Mouse (Mus musculus): Measurements from ENCODE around the gene Ager. TPM values are rescaled to one million over a fixed set of nuclear protein-coding genes. Genes with fewer than 3 reads are reported as not detected.

The Ager gene
- polyA plus RNA-seq, 1 experiment from 2014 or later = 3.1 TPM

DNA sequence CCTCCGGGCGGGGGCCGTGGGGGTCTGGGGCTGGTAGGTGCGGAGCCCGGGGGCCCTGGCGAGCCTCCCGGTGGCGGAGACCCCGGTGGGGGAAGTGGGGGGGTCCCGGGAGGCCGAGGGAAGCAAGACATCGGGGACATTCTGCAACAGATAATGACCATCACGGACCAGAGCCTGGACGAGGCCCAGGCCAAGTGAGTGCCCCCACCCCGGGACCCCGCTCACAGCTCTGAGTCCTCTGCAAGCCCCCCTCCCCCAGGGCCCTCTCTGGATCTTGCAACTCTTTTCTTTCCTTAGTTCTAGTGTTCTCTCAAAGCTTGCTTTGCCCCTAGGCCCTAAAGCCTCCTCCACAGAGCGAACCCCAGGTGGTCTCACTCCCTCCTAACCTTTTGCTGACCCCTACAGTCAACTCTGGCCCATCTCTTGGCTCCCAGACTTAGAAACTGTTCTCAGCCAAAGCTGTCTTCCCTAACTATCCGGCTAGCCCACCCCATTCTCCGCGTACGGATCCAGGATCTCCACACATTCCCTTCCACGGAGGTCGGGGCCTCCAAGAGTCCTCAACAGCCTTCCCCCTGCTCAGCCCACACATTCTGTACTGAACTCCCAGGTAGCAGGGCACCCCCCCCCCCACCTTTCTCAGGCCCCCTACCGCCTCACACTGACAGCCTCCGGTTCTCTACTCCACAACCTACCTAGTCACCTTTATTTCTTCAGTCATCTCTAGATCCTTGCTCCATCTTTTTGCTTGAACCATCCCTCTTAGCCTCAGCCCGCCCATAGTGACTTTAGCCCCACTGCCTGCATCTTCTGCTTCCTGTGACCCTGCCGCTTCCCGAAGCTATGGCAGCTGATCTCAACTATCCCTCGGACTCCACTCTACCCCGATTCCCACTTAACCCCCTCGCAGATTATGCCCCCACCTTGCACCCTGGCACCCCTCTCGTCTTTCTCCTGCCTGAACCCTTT lies 4.8 kb upstream of the Ager start:
- H3K4me2 ChIP-seq = peak overlapping the region; percentile 87
- H3K36me3 ChIP-seq = peaks cover 14% of the 10 kb centered on the region; the same call in 1 of the 2 replicates
- peak overlapping the region; percentile 96 for H3K27ac ChIP-seq
- no peaks in the 10 kb centered on the region for H3K9me3 ChIP-seq
- 1% methylated on average over 32 of the region's 32 CpGs for WGBS
- H3K9ac ChIP-seq = peak overlapping the region; percentile 91
- no peaks in the 10 kb centered on the region for H3K27me3 ChIP-seq (replicated peaks)
- peaks cover 62% of the 10 kb centered on the region for H3K4me1 ChIP-seq
- peak overlapping the region; percentile 71 for H3K4me3 ChIP-seq (replicated peaks)
- peak; percentile 8 for ATAC-seq (ENCODE audit: insufficient read depth, low FRiP score, low read depth)

GRCm38 (mm10) chr17:34593752-34594525 lies 3.7 kb upstream of the Ager start:
- Histone ChIP-seq H3K27ac (peak overlapping the region; percentile 96), H3K9ac (peak overlapping the region; percentile 91), H3K4me2 (peak overlapping the region; percentile 87), H3K4me3 (replicated peaks) (peak overlapping the region; percentile 71), H3K36me3 (peaks cover 14% of the 10 kb centered on the region; the same call in 1 of the 2 replicates), H3K4me1 (peaks cover 62% of the 10 kb centered on the region), H3K27me3 (replicated peaks) (no peaks in the 10 kb centered on the region), H3K9me3 (no peaks in the 10 kb centered on the region)
- WGBS = 37% methylated on average over 33 of the region's 34 CpGs
- no peak for ATAC-seq (ENCODE audit: insufficient read depth, low FRiP score, low read depth)

- no peak overlapping the region for H3K27ac ChIP-seq
- ATAC-seq (ENCODE audit: insufficient read depth, low FRiP score, low read depth) = no peak
- 63% methylated on average over 8 of the region's 8 CpGs for WGBS
- no peak overlapping the region for H3K4me2 ChIP-seq
- peaks cover 20% of the 10 kb centered on the region for H3K36me3 ChIP-seq
- H3K27me3 ChIP-seq (replicated peaks) = no peaks in the 10 kb centered on the region
- no peak overlapping the region for H3K9ac ChIP-seq
- H3K4me3 ChIP-seq (replicated peaks) = no peak overlapping the region
- H3K4me1 ChIP-seq = peaks cover 41% of the 10 kb centered on the region
- H3K9me3 ChIP-seq = no peaks in the 10 kb centered on the region
These were observed 1.6 kb upstream of the Ager start for GRCm38 (mm10) chr17:34596098-34596497.

DNA sequence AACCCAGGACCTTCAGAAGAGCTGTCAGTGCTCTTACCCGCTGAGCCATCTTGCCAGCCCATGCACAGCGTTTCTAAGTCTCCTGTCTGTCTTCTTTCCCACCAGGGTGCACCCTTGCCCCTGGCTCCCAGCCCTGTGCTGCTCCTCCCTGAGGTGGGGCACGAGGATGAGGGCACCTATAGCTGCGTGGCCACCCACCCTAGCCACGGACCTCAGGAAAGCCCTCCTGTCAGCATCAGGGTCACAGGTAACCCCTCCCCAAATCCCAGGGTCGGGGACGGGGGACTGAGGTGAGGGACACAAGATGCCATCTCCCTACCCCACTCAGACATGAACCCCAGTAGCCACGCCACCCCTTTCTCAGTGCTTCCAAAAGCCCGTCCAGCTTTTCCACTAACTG lies 2.2 kb downstream of the Ager start:
- Histone ChIP-seq H3K27me3 (replicated peaks) (no peaks in the 10 kb centered on the region), H3K9ac (no peak overlapping the region), H3K27ac (no peak overlapping the region), H3K36me3 (peaks cover 20% of the 10 kb centered on the region), H3K4me2 (no peak overlapping the region), H3K4me3 (replicated peaks) (no peak overlapping the region), H3K4me1 (peaks cover 42% of the 10 kb centered on the region), H3K9me3 (no peaks in the 10 kb centered on the region)
- no peak for ATAC-seq (ENCODE audit: insufficient read depth, low FRiP score, low read depth)
- WGBS = 72% methylated on average over 9 of the region's 9 CpGs

GRCm38 (mm10) chr17:34601796-34602195 lies 4.1 kb downstream of the Ager start:
- no peaks in the 10 kb centered on the region for H3K27me3 ChIP-seq (replicated peaks)
- 83% methylated on average over 12 of the region's 12 CpGs for WGBS
- peak overlapping the region; percentile 88; the same call in 1 of the 2 replicates for H3K4me2 ChIP-seq
- H3K4me3 ChIP-seq (replicated peaks) = no peak overlapping the region
- H3K9me3 ChIP-seq = no peaks in the 10 kb centered on the region
- no peak for ATAC-seq (ENCODE audit: insufficient read depth, low FRiP score, low read depth)
- no peak overlapping the region for H3K27ac ChIP-seq
- H3K36me3 ChIP-seq = peaks cover 12% of the 10 kb centered on the region
- peaks cover 40% of the 10 kb centered on the region for H3K4me1 ChIP-seq
- H3K9ac ChIP-seq = no peak overlapping the region

GRCm38 (mm10) chr17:34603375-34604060 lies 5.9 kb downstream of the Ager start, which contains the start of gene Rnf5:
Gene Rnf5, minus strand, starts transcription at chr17:34603690.
- H3K4me3 ChIP-seq (replicated peaks) = peak within 1 kb of the TSS; percentile 80
- H3K4me1 ChIP-seq = peaks cover 42% of the 10 kb centered on the region
- peak within 1 kb of the TSS; percentile 67 for H3K9ac ChIP-seq
- H3K9me3 ChIP-seq = no peaks in the 10 kb centered on the region
- H3K27ac ChIP-seq = peak within 1 kb of the TSS; percentile 91
- peaks cover 15% of the 10 kb centered on the region for H3K36me3 ChIP-seq
- no peaks in the 10 kb centered on the region for H3K27me3 ChIP-seq (replicated peaks)
- ATAC-seq (ENCODE audit: insufficient read depth, low FRiP score, low read depth) = peak; percentile 95
- peak within 1 kb of the TSS; percentile 88 for H3K4me2 ChIP-seq
- under 1% methylated on average over 30 of the region's 30 CpGs for whole genome bisulfite sequencing

GRCm38 (mm10) chr17:34604061-34604508 lies 6.4 kb downstream of the Ager start, which contains the start of gene Agpat1:
Gene Agpat1, plus strand, starts transcription at chr17:34604262.
- peak; percentile 86 for ATAC-seq (ENCODE audit: insufficient read depth, low FRiP score, low read depth)
- H3K4me1 ChIP-seq = peaks cover 42% of the 10 kb centered on the region
- H3K4me3 ChIP-seq (replicated peaks) = peak within 1 kb of the TSS; percentile 80

DNA sequence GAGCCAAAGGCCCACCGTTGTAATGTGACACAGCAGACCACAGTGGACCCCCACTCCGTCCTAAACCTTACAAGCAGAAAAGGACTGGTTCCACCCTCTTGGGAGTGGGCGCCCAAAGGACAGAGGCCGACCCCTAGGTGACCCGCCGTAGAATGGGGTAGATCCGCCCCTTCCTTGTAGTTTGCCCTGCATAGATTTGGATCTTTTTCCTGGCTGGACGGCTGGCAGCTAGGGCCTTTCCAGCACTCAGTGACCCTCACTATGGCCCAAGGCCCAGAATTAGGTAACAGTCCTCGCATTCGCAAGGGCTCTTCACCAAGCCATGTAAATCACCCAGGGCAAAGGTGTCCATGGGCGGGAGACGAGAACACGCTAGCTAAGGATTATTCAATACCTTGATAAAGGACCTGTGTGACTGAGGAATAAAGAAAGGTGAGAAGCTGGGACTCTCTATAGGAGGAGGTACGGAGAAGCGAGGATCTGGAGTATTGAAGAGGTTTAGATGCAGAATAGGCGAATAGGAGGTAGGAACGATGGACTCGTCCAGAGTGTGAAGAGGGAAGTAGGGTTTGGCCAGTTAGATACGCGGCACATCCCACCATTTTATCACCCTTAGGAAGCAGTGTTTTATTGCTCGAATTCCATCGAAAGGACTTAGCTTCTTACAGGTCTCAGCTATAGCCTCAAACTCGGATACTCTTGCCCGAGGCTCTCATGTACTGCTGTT lies 7.0 kb downstream of the Ager start:
- H3K4me2 ChIP-seq = peak overlapping the region; percentile 85
- H3K9me3 ChIP-seq = no peaks in the 10 kb centered on the region
- ATAC-seq (ENCODE audit: insufficient read depth, low FRiP score, low read depth) = no peak
- peaks cover 42% of the 10 kb centered on the region for H3K4me1 ChIP-seq
- peaks cover 15% of the 10 kb centered on the region for H3K36me3 ChIP-seq
- peak overlapping the region; percentile 80 for H3K4me3 ChIP-seq (replicated peaks)
- peak overlapping the region; percentile 13; the same call in 1 of the 2 replicates for H3K9ac ChIP-seq
- peak overlapping the region; percentile 91 for H3K27ac ChIP-seq
- WGBS = 15% methylated on average over 24 of the region's 24 CpGs
- H3K27me3 ChIP-seq (replicated peaks) = no peaks in the 10 kb centered on the region

More at GRCm38 (mm10) chr17:34604061-34604508, 6.4 kb downstream of the Ager start, which contains the start of gene Agpat1:
- Histone ChIP-seq H3K9me3 (no peaks in the 10 kb centered on the region), H3K27me3 (replicated peaks) (no peaks in the 10 kb centered on the region), H3K27ac (peak within 1 kb of the TSS; percentile 91), H3K9ac (peak within 1 kb of the TSS; percentile 67), H3K4me2 (peak within 1 kb of the TSS; percentile 88), H3K36me3 (peaks cover 15% of the 10 kb centered on the region)
- WGBS = 0% methylated on average over 34 of the region's 35 CpGs

DNA sequence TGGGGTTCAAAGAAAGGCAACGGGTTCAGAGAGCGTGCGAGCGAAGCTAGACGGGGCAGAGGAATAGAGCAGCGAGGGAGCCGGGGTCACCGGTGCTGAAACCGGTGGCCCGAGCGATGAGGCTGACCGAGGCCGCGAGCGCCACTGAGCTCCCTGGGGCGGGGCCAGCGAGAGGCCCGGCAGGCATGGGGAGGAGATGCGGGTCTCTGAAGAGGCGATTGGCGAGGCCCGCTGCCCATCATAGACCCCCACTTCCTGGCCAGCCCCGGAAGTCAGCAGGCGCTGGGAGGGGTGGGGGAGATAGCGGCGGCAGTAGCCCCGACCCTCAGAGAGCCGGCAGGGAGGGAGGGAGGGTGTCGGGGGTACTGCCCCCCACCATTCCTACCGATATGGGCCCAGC lies 7.9 kb downstream of the Ager start:
- ATAC-seq (ENCODE audit: insufficient read depth, low FRiP score, low read depth) = peak; percentile 32
- Histone ChIP-seq H3K27me3 (replicated peaks) (no peaks in the 10 kb centered on the region), H3K36me3 (peaks cover 13% of the 10 kb centered on the region), H3K9ac (peak overlapping the region; percentile 89), H3K9me3 (no peaks in the 10 kb centered on the region), H3K4me3 (replicated peaks) (peak overlapping the region; percentile 80), H3K27ac (peak overlapping the region; percentile 91), H3K4me2 (peak overlapping the region; percentile 85), H3K4me1 (peaks cover 42% of the 10 kb centered on the region)
- under 1% methylated on average over 25 of the region's 30 CpGs for WGBS

DNA sequence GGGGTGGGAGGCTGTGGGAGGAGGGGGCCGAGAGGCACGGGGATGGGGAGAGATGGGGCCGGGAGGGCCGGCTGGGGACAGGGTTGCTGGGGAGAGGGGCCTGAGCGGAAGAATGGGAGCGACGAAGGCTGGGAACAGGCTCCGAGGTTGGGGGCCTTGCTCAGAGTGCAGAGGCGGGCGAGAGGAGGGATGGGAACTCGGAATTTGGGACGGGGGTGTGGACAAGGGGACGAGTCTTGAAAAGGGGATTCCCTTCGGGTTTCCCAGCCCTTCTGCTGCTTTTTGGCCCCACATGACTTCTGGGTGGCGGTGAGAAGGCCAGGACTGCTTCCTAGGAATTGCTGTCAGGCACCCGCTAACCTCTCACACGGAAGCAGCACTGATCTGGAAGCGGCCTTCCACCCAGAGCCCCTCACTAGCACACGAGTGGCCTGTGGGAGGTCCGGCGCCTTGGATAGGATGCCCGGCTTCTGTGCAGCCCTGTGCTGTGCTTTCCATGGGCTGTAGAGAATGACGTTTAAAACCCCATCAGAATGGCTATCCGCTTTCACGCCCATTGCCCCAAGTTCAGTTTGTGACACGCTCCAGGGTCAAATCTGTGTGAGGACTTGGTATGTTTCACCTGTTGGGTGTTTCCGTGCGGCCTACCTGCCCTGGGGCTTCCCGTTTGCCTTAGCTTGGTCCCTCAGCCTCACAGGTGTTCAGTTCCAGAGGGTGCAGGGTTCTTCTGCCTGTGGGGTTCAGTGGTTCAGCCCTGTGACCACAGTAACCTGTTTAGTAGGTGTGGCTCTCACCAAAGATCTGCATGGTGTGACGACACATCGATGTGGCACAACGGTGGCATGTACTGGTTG lies 8.8 kb downstream of the Ager start:
- Histone ChIP-seq H3K4me2 (peak overlapping the region; percentile 85), H3K9ac (peak overlapping the region; percentile 89), H3K27ac (peak overlapping the region; percentile 84), H3K27me3 (replicated peaks) (no peaks in the 10 kb centered on the region), H3K4me1 (peaks cover 42% of the 10 kb centered on the region), H3K4me3 (replicated peaks) (peak overlapping the region; percentile 80), H3K9me3 (no peaks in the 10 kb centered on the region), H3K36me3 (peaks cover 18% of the 10 kb centered on the region)
- WGBS = 11% methylated on average over 32 of the region's 32 CpGs
- no peak for ATAC-seq (ENCODE audit: insufficient read depth, low FRiP score, low read depth)
